Mouse (Mus musculus) thymus, postnatal 36 days (tissue): ENCODE data around the gene Klhl26.

ENCODE experiments used
- DNase-seq, 2 experiments: peaks; one replicate each; pipeline ENCODE4 v3.0.0; 2022; ENCODE audit warnings: mixed read lengths in 2 of 2

The Klhl26 gene

GRCm38 (mm10) chr8:70406427-70407069, 70.2 kb downstream of the Klhl26 start:
- DNase-seq: no peak

- no peak for DNase-seq
Measured at GRCm38 (mm10) chr8:70405189-70405588, 71.6 kb downstream of the Klhl26 start.

DNA sequence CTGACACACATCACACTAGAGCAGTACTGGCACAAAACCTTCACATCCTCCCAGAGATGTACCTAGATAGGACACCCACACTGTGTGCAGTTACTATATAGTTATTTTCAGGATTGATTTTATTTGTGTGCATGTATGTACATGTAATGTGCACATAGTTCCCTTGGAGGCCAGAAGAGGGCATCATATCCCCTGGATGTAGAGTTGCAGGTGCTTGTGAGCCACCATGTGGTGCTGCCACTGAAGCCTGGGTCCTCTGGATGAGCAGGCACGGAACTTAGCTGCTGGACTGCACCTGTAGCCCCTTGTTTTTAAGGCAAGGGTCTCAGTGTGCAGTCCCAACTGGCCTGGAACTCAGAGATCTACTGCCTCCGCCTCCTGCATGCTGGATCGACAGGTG, 72.6 kb downstream of the Klhl26 start:
- DNase-seq: no peak
